Mouse (Mus musculus) heart, embryonic 11.5 days (tissue): Measurements from ENCODE around the gene Dnajc15. TPM values are rescaled to one million over a fixed set of nuclear protein-coding genes. Genes with fewer than 3 reads are reported as not detected.

ENCODE experiments used
- ATAC-seq: fragments of 200-750 bp; cut with Nextera tagmentation; replicated peaks from 2 replicates; pipeline ENCODE4 v1.8.0; 2017; ENCODE audit warnings: moderate library complexity; ENCODE audit not compliant: insufficient number of reproducible peaks, low FRiP score, low TSS enrichment
- H3K27ac ChIP-seq: fragments of 300-500 bp; sonication (generic); 2 replicates; pipeline ENCODE4 v1.5.1; 2014; ENCODE audit warnings: mild to moderate bottlenecking, low read depth, low read length
- H3K27me3 ChIP-seq: fragments of 300-500 bp; sonication (generic); 2 replicates; pipeline ENCODE4 v1.6.1; 2014; ENCODE audit warnings: mild to moderate bottlenecking, low read length, mixed read lengths; ENCODE audit not compliant: control insufficient read depth, insufficient read depth
- H3K36me3 ChIP-seq: fragments of 300-500 bp; sonication (generic); 2 replicates; pipeline ENCODE4 v1.6.1; 2014; ENCODE audit warnings: mild to moderate bottlenecking, low read length, moderate library complexity, mixed read lengths; ENCODE audit not compliant: control insufficient read depth, insufficient read depth
- H3K4me1 ChIP-seq: fragments of 300-500 bp; sonication (generic); 2 replicates; pipeline ENCODE4 v1.6.1; 2014; ENCODE audit warnings: low read length; ENCODE audit not compliant: control insufficient read depth, insufficient read depth
- H3K4me2 ChIP-seq: fragments of 300-500 bp; sonication (generic); 2 replicates; pipeline ENCODE4 v1.6.1; 2014; ENCODE audit warnings: mild to moderate bottlenecking, moderate library complexity
- H3K4me3 ChIP-seq: fragments of 300-500 bp; sonication (generic); 2 replicates; pipeline ENCODE4 v1.5.1; 2014; ENCODE audit warnings: low read depth, low read length
- H3K9ac ChIP-seq: fragments of 300-500 bp; sonication (generic); 2 replicates; pipeline ENCODE4 v1.6.1; 2014; ENCODE audit warnings: mild to moderate bottlenecking, low read depth, low read length, moderate library complexity
- H3K9me3 ChIP-seq: fragments of 300-500 bp; sonication (generic); replicated peaks from 2 replicates; pipeline ENCODE4 v1.6.1; 2016; ENCODE audit warnings: low read length; ENCODE audit not compliant: control insufficient read depth
- WGBS: fragments of 180-500 bp; shearing (Covaris S2); extraction: QIAGEN DNeasy Blood & Tissue Kit; methylation state at CpG from one replicate; pipeline ENCODE4 v1.1.7; 2014; ENCODE audit not compliant: insufficient replicate concordance; 5-methylcytosine and 5-hydroxymethylcytosine counted together
- polyA plus RNA-seq: library from polyadenylated mRNA; unstranded; fragments of >200 nt; fragmentation: Nextera tagmentation; extraction: Ambion mirVana; gene quantifications from 2 replicates; pipeline ENCODE4 v1.2.1, GENCODE M21; 2014

Dnajc15 gene
- polyA plus RNA-seq, 1 experiment from 2014 or later, result 146 TPM

DNA sequence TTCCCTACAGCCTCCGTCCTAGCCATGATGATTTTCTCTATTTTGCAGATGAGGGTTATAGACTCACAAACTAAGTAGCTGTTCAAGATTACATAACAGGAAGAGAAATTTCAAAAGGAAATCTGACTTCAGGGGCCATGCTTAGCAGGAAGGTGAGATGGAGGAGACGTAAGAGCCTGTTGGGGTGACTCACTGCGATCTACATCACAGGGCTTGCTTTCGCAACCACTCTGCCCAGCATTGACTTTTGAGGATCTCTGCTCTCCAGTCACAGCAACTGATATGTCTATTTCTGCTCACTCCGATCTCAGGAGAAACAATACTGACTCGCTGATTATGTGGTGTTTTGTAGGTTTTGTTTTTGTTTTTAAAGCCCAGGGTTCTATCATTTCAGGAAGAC is 49.8 kb downstream of the Dnajc15 start:
- H3K4me3 ChIP-seq, result no peak overlapping the region
- peaks cover 2% of the 10 kb centered on the region; the same call in 1 of the 2 replicates for H3K4me1 ChIP-seq
- H3K9ac ChIP-seq, result no peak overlapping the region
- no peak for ATAC-seq
- no peaks in the 10 kb centered on the region for H3K9me3 ChIP-seq
- WGBS, result 84% methylated on average over 6 of the region's 6 CpGs
- H3K27me3 ChIP-seq, result no peaks in the 10 kb centered on the region
- H3K4me2 ChIP-seq, result no peak overlapping the region
- no peak overlapping the region for H3K27ac ChIP-seq
- peaks cover 3% of the 10 kb centered on the region; the same call in 1 of the 2 replicates for H3K36me3 ChIP-seq

- Histone ChIP-seq H3K4me2 (no peak overlapping the region), H3K4me1 (no peaks in the 10 kb centered on the region), H3K36me3 (peaks cover 3% of the 10 kb centered on the region; the same call in 1 of the 2 replicates), H3K9me3 (no peaks in the 10 kb centered on the region), H3K9ac (no peak overlapping the region), H3K4me3 (no peak overlapping the region), H3K27me3 (no peaks in the 10 kb centered on the region), H3K27ac (no peak overlapping the region)
- 86% methylated on average over 3 of the region's 3 CpGs for WGBS
- no peak for ATAC-seq
These were observed 55.1 kb downstream of the Dnajc15 start for GRCm38 (mm10) chr14:77819841-77820240.

GRCm38 (mm10) chr14:77817561-77817960 is 57.4 kb downstream of the Dnajc15 start:
- Histone ChIP-seq H3K9me3 (no peaks in the 10 kb centered on the region), H3K27ac (no peak overlapping the region), H3K27me3 (no peaks in the 10 kb centered on the region), H3K36me3 (peaks cover 3% of the 10 kb centered on the region; the same call in 1 of the 2 replicates), H3K4me1 (no peaks in the 10 kb centered on the region), H3K4me2 (no peak overlapping the region), H3K4me3 (no peak overlapping the region), H3K9ac (no peak overlapping the region)
- ATAC-seq, result no peak
- 82% methylated on average over 6 of the region's 6 CpGs for WGBS

DNA sequence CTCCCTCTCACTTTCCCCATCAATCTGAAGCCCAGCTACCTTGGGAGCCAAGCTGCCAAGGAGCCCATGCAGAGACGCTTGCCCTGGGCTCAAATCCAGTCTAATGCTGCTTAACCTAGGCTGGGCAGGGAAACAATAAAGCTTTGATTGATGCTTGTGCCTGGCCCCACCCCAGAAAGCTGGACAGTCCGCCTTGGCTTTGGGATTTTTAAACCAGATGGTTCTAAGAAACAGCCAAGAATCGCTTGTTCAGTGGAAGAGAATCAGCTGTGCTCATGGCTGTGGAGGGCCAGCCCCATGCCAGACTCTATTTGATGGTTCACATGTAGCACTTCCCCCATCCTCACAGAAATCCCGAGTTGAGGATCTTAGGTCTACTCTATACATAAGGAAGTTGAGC is 60.0 kb downstream of the Dnajc15 start:
- Histone ChIP-seq H3K27ac (no peak overlapping the region), H3K36me3 (no peaks in the 10 kb centered on the region), H3K27me3 (no peaks in the 10 kb centered on the region), H3K4me3 (no peak overlapping the region), H3K4me1 (no peaks in the 10 kb centered on the region), H3K4me2 (no peak overlapping the region), H3K9me3 (no peaks in the 10 kb centered on the region), H3K9ac (no peak overlapping the region)
- 74% methylated on average over 4 of the region's 4 CpGs for WGBS
- no peak for ATAC-seq

- Histone ChIP-seq H3K4me1 (no peaks in the 10 kb centered on the region; the same call in 1 of the 2 replicates), H3K9me3 (no peaks in the 10 kb centered on the region), H3K27me3 (no peaks in the 10 kb centered on the region), H3K4me3 (no peak overlapping the region), H3K36me3 (no peaks in the 10 kb centered on the region), H3K9ac (no peak overlapping the region), H3K4me2 (no peak overlapping the region), H3K27ac (no peak overlapping the region)
- no peak for ATAC-seq
- 83% methylated on average over 1 of the region's 1 CpGs for WGBS
These were observed 62.0 kb downstream of the Dnajc15 start for GRCm38 (mm10) chr14:77812890-77813289.

GRCm38 (mm10) chr14:77811466-77811865 is 63.5 kb downstream of the Dnajc15 start:
- Histone ChIP-seq H3K4me3 (no peak overlapping the region), H3K9ac (no peak overlapping the region), H3K4me1 (no peaks in the 10 kb centered on the region; the same call in 1 of the 2 replicates), H3K27ac (no peak overlapping the region), H3K4me2 (no peak overlapping the region), H3K36me3 (no peaks in the 10 kb centered on the region), H3K27me3 (no peaks in the 10 kb centered on the region), H3K9me3 (no peaks in the 10 kb centered on the region)
- 77% methylated on average over 5 of the region's 5 CpGs for WGBS
- no peak for ATAC-seq

- 69% methylated on average over 4 of the region's 4 CpGs for WGBS
- Histone ChIP-seq H3K36me3 (no peaks in the 10 kb centered on the region), H3K27me3 (no peaks in the 10 kb centered on the region), H3K9ac (no peak overlapping the region), H3K4me2 (no peak overlapping the region), H3K9me3 (no peaks in the 10 kb centered on the region), H3K4me1 (no peaks in the 10 kb centered on the region; the same call in 1 of the 2 replicates), H3K27ac (no peak overlapping the region), H3K4me3 (no peak overlapping the region)
- no peak for ATAC-seq
These were observed 67.1 kb downstream of the Dnajc15 start for GRCm38 (mm10) chr14:77807836-77808235.

GRCm38 (mm10) chr14:77806345-77806744 is 68.6 kb downstream of the Dnajc15 start:
- H3K9ac ChIP-seq, result no peak overlapping the region
- no peak overlapping the region for H3K4me3 ChIP-seq
- 66% methylated on average over 5 of the region's 5 CpGs for WGBS
- no peaks in the 10 kb centered on the region for H3K27me3 ChIP-seq
- no peak for ATAC-seq
- H3K36me3 ChIP-seq, result no peaks in the 10 kb centered on the region
- H3K4me2 ChIP-seq, result no peak overlapping the region
- no peaks in the 10 kb centered on the region; the same call in 1 of the 2 replicates for H3K4me1 ChIP-seq
- H3K9me3 ChIP-seq, result no peaks in the 10 kb centered on the region
- H3K27ac ChIP-seq, result no peak overlapping the region

GRCm38 (mm10) chr14:77802268-77802630 is 72.7 kb downstream of the Dnajc15 start:
- ATAC-seq, result no peak
- 74% methylated on average over 5 of the region's 5 CpGs for WGBS
- Histone ChIP-seq H3K4me1 (no peaks in the 10 kb centered on the region), H3K27me3 (no peaks in the 10 kb centered on the region), H3K4me2 (no peak overlapping the region), H3K9me3 (no peaks in the 10 kb centered on the region), H3K9ac (no peak overlapping the region), H3K27ac (no peak overlapping the region), H3K36me3 (no peaks in the 10 kb centered on the region), H3K4me3 (no peak overlapping the region)
